Mouse (Mus musculus) heart, embryonic 16.5 days (tissue): ENCODE data around the gene Mkln1. TPM values are rescaled to one million over a fixed set of nuclear protein-coding genes. Genes with fewer than 3 reads are reported as not detected.
A peak's percentile ranks its signal among the peaks of the same experiment; 100 is the strongest.

Experiments used
- ATAC-seq: fragments of 200-750 bp; cut with Nextera tagmentation; replicated peaks from 2 replicates; pipeline ENCODE4 v1.8.0; 2017; ENCODE audit warnings: moderate number of reproducible peaks; ENCODE audit not compliant: insufficient read depth, low FRiP score; ENCODE audit errors: extremely low read depth
- H3K27ac ChIP-seq: fragments of 300-500 bp; sonication (generic); 2 replicates; pipeline ENCODE4 v1.5.1; 2014; ENCODE audit warnings: mild to moderate bottlenecking, low read length, control low read depth, moderate library complexity
- H3K27me3 ChIP-seq: fragments of 300-500 bp; sonication (generic); 2 replicates; pipeline ENCODE4 v1.6.1; 2014; ENCODE audit warnings: low read length, mixed read lengths; ENCODE audit not compliant: control insufficient read depth, insufficient read depth
- H3K36me3 ChIP-seq: fragments of 300-500 bp; sonication (generic); 2 replicates; pipeline ENCODE4 v1.6.1; 2014; ENCODE audit not compliant: control insufficient read depth, insufficient read depth
- H3K4me1 ChIP-seq: fragments of 300-500 bp; sonication (generic); 2 replicates; pipeline ENCODE4 v1.6.1; 2014; ENCODE audit warnings: low read length, mixed read lengths; ENCODE audit not compliant: control insufficient read depth, insufficient read depth
- H3K4me2 ChIP-seq: fragments of 300-500 bp; sonication (generic); 2 replicates; pipeline ENCODE4 v1.6.1; 2014; ENCODE audit warnings: low read depth, mild to moderate bottlenecking, control low read depth, low read length
- H3K4me3 ChIP-seq: fragments of 300-500 bp; sonication (generic); 2 replicates; pipeline ENCODE4 v1.5.1; 2014; ENCODE audit warnings: mild to moderate bottlenecking, control low read depth, low read length
- H3K9ac ChIP-seq: fragments of 300-500 bp; sonication (generic); 2 replicates; pipeline ENCODE4 v1.6.1; 2014; ENCODE audit warnings: low read length, control low read depth
- H3K9me3 ChIP-seq: fragments of 300-500 bp; sonication (generic); replicated peaks from 2 replicates; pipeline ENCODE4 v1.6.1; 2016; ENCODE audit warnings: low read length; ENCODE audit not compliant: control insufficient read depth
- WGBS: fragments of 180-500 bp; shearing (Covaris S2); extraction: QIAGEN DNeasy Blood & Tissue Kit; methylation state at CpG from one replicate; pipeline ENCODE4 v1.1.7; 2014; 5-methylcytosine and 5-hydroxymethylcytosine counted together
- polyA plus RNA-seq: library from polyadenylated mRNA; unstranded; fragments of >200 nt; fragmentation: Nextera tagmentation; extraction: Ambion mirVana; gene quantifications from 2 replicates; pipeline ENCODE4 v1.2.1, GENCODE M21; 2015

Mkln1 gene
- polyA plus RNA-seq, 1 experiment from 2014 or later = 228 TPM

DNA sequence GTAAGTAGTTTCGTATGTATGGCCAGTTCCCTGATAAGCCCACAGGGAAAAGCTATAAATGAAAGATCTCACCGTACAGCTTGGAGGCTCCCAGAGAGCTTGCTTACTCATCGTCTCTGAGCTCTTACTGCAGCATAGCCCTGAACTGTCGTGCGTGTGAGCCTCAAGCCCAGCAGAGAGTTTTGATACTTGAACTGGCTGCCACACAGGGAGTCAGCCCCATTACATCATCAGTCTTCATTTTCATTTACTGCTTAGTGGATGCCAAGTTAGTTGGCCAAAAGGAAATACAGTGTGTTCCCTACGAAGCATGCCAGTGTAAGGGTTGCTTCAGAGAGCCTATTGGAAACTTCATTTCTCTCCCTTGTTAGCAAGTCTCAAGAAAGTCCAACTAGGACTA, 115.2 kb downstream of the Mkln1 start:
- Histone ChIP-seq H3K4me1 (peaks cover 12% of the 10 kb centered on the region), H3K27me3 (no peaks in the 10 kb centered on the region), H3K36me3 (peaks cover 3% of the 10 kb centered on the region; the same call in 1 of the 2 replicates), H3K4me3 (no peak overlapping the region), H3K9me3 (no peaks in the 10 kb centered on the region), H3K4me2 (no peak overlapping the region), H3K9ac (no peak overlapping the region), H3K27ac (no peak overlapping the region)
- peak; percentile 55; the same call in 1 of the 2 replicates for ATAC-seq
- 48% methylated on average over 6 of the region's 6 CpGs for WGBS

DNA sequence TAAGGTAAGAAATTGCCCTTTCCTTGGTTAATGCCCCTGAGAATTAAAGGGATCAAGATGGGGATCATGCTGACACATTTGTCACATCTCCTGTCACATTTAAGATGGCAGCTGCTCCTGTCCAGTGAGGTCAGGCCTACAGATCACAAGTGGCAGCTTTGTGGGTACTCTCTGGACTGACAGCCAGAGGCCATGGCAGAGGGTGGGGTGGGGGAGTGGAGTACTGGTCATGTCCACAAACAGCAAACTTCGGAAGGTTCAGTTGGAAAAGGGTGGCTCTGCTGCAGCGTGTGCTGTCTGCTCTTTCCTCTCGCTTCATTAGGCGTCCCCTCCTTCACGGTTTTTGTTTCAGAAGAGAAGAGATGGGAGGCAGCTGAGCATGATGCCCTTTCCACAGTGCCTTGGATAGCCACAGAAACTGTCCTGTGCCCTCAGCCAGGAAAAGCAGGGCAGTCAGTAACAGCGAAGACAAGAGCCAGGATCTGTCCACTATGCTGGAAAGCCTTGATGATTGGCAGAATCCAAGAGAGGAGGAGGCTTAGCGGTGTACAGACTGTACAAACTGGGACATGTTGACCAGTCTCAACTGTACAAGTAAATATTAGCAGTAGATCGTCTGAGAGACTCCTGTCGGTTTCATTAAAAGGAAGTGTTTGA, 119.3 kb downstream of the Mkln1 start:
- no peak overlapping the region for H3K9ac ChIP-seq
- peak overlapping the region; percentile 74 for H3K27ac ChIP-seq
- H3K4me1 ChIP-seq = peaks cover 16% of the 10 kb centered on the region
- 0 out of 2 replicates have a peak, but pooled peaks have one; percentile 31 for ATAC-seq
- H3K36me3 ChIP-seq = peaks cover 4% of the 10 kb centered on the region; the same call in 1 of the 2 replicates
- H3K4me2 ChIP-seq = no peak overlapping the region
- 57% methylated on average over 9 of the region's 9 CpGs for WGBS
- H3K4me3 ChIP-seq = no peak overlapping the region
- no peaks in the 10 kb centered on the region for H3K27me3 ChIP-seq
- no peaks in the 10 kb centered on the region for H3K9me3 ChIP-seq

- 0 out of 2 replicates have a peak, but pooled peaks have one; percentile 35 for ATAC-seq
- H3K9ac ChIP-seq = no peak overlapping the region
- no peaks in the 10 kb centered on the region for H3K9me3 ChIP-seq
- H3K4me1 ChIP-seq = peaks cover 16% of the 10 kb centered on the region
- H3K36me3 ChIP-seq = peaks cover 4% of the 10 kb centered on the region; the same call in 1 of the 2 replicates
- WGBS = 34% methylated on average over 2 of the region's 2 CpGs
- H3K27ac ChIP-seq = peak overlapping the region; percentile 74
- H3K4me2 ChIP-seq = no peak overlapping the region
- H3K4me3 ChIP-seq = no peak overlapping the region
- no peaks in the 10 kb centered on the region for H3K27me3 ChIP-seq
These were observed 119.8 kb downstream of the Mkln1 start for GRCm38 (mm10) chr6:31518338-31518698.

- H3K4me3 ChIP-seq = no peak overlapping the region
- no peaks in the 10 kb centered on the region for H3K9me3 ChIP-seq
- no peaks in the 10 kb centered on the region for H3K27me3 ChIP-seq
- H3K4me2 ChIP-seq = no peak overlapping the region
- 52% methylated on average over 8 of the region's 8 CpGs for WGBS
- no peak for ATAC-seq
- no peak overlapping the region for H3K9ac ChIP-seq
- H3K4me1 ChIP-seq = peaks cover 16% of the 10 kb centered on the region
- H3K36me3 ChIP-seq = peaks cover 4% of the 10 kb centered on the region; the same call in 1 of the 2 replicates
- H3K27ac ChIP-seq = peak overlapping the region; percentile 74
These were observed 120.5 kb downstream of the Mkln1 start for GRCm38 (mm10) chr6:31519001-31519471.

- Histone ChIP-seq H3K4me1 (peaks cover 14% of the 10 kb centered on the region), H3K9me3 (no peaks in the 10 kb centered on the region), H3K9ac (no peak overlapping the region), H3K4me2 (no peak overlapping the region), H3K27me3 (no peaks in the 10 kb centered on the region), H3K4me3 (no peak overlapping the region), H3K27ac (no peak overlapping the region), H3K36me3 (peaks cover 4% of the 10 kb centered on the region; the same call in 1 of the 2 replicates)
- no peak for ATAC-seq
- WGBS = 75% methylated on average over 7 of the region's 7 CpGs
These were observed 122.1 kb downstream of the Mkln1 start for GRCm38 (mm10) chr6:31520486-31521215.

- ATAC-seq = no peak
- no peak overlapping the region for H3K27ac ChIP-seq
- peaks cover 14% of the 10 kb centered on the region for H3K4me1 ChIP-seq
- H3K27me3 ChIP-seq = no peaks in the 10 kb centered on the region
- no peak overlapping the region for H3K4me3 ChIP-seq
- no peak overlapping the region for H3K4me2 ChIP-seq
- H3K36me3 ChIP-seq = peaks cover 4% of the 10 kb centered on the region; the same call in 1 of the 2 replicates
- no peaks in the 10 kb centered on the region for H3K9me3 ChIP-seq
- 79% methylated on average over 8 of the region's 8 CpGs for WGBS
- no peak overlapping the region for H3K9ac ChIP-seq
These were observed 123.2 kb downstream of the Mkln1 start for GRCm38 (mm10) chr6:31521491-31522355.

- peaks cover 4% of the 10 kb centered on the region; the same call in 1 of the 2 replicates for H3K36me3 ChIP-seq
- 66% methylated on average over 4 of the region's 4 CpGs for WGBS
These were observed 123.9 kb downstream of the Mkln1 start for GRCm38 (mm10) chr6:31522478-31522877.

DNA sequence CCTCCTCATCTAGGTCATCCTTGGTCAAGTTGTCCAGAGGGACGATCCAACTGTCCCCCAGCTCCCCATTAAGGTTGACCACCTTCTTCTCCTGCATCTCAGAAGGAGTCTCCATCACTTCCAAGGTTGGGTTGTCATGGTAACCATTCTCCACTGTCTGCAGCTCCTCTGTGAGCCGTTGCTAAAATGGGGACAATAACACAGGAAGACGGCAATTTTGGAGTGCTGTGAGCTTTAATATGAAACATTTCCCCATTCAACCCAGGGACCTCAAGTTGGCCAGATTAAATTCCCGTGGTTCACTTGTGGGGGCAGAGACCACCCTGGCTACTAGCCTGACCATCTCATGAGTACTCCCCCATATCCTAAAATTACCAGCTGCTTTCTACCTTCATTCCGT, 124.5 kb downstream of the Mkln1 start:
- H3K9me3 ChIP-seq = no peaks in the 10 kb centered on the region
- H3K4me2 ChIP-seq = no peak overlapping the region
- no peak overlapping the region for H3K27ac ChIP-seq
- H3K4me3 ChIP-seq = no peak overlapping the region
- H3K36me3 ChIP-seq = peaks cover 4% of the 10 kb centered on the region; the same call in 1 of the 2 replicates
- no peak for ATAC-seq
- no peak overlapping the region for H3K9ac ChIP-seq
- WGBS = 65% methylated on average over 5 of the region's 5 CpGs
- no peaks in the 10 kb centered on the region for H3K27me3 ChIP-seq
- peaks cover 9% of the 10 kb centered on the region for H3K4me1 ChIP-seq

More at GRCm38 (mm10) chr6:31522478-31522877, 123.9 kb downstream of the Mkln1 start:
- no peak for ATAC-seq
- Histone ChIP-seq H3K27ac (no peak overlapping the region), H3K9me3 (no peaks in the 10 kb centered on the region), H3K4me1 (peaks cover 14% of the 10 kb centered on the region), H3K9ac (no peak overlapping the region), H3K4me2 (no peak overlapping the region), H3K4me3 (no peak overlapping the region), H3K27me3 (no peaks in the 10 kb centered on the region)
